Mouse (Mus musculus) erythroblast, embryonic 14.5 days (primary cell): Measurements from ENCODE around the gene Fam3c.

Experiments
- GATA1 ChIP-seq: IDR thresholded peaks from 2 replicates; pipeline ENCODE4 v1.6.1; 2012; ENCODE audit warnings: low read length, inconsistent platforms, mixed read lengths
- TAL1 ChIP-seq: IDR thresholded peaks from 3 replicates; pipeline ENCODE4 v1.6.1; 2012; ENCODE audit warnings: low read length, inconsistent platforms, mixed read lengths

DNA sequence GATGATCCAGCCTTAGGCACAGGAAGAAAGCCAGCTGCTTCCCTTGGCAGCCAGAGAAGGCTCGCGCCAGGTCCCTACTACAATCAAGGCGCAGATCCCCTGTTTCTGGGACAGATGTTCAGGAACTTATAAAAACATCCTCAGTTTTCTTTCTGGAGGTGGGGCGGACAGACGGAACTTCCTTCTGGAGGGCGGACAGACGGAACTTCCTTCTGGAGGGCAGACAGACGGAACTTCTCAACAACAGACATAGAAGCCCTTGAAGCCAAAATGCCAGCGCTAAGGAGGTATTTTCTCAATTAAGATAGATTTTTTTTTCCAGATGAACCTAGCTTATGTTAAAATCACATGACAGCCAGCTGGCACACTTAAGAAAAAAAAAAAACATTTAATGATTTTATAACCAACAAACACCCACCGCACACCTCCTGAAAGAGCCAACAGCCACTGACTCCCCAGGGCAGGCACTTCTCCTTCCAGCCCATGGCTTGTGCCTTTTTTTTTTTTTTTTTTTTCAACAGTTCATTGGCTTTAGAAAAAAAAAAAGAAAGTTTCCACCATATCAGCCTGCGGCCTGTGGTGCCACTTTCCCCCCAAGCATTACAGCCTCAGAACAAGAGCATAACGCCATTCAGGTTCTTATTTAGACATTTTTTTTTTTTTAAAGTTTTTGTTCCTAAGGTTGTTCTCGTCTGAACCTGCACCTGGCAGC is 34.8 kb upstream of the Fam3c start:
- TF ChIP-seq TAL1 (no peak), GATA1 (no peak)
